Mouse (Mus musculus) cerebral cortex, adult 2 months (tissue): Measurements from ENCODE around the gene Riox2.

Experiments
- WGBS: fragments of 180-500 bp; shearing (Covaris S2); methylation state at CpG from one replicate; pipeline ENCODE4 v1.1.7; 2018; 5-methylcytosine and 5-hydroxymethylcytosine counted together

The Riox2 gene

GRCm38 (mm10) chr16:59471637-59472278 is at the start of gene Riox2:
Riox2 (plus strand) TSS chr16:59471775.
- WGBS, result 1% methylated on average over 56 of the region's 56 CpGs

GRCm38 (mm10) chr16:59427960-59428359 is 43.6 kb upstream of the Riox2 start:
- whole genome bisulfite sequencing, result 56% methylated on average over 7 of the region's 7 CpGs

- 70% methylated on average over 11 of the region's 11 CpGs for WGBS
Observed at GRCm38 (mm10) chr16:59433181-59433580, 38.4 kb upstream of the Riox2 start.

- WGBS, result 89% methylated on average over 7 of the region's 7 CpGs
Observed at GRCm38 (mm10) chr16:59444880-59445559, 26.6 kb upstream of the Riox2 start.

GRCm38 (mm10) chr16:59448181-59448580 is 23.4 kb upstream of the Riox2 start:
- 58% methylated on average over 1 of the region's 1 CpGs for WGBS

- WGBS, result 88% methylated on average over 5 of the region's 5 CpGs
Observed at GRCm38 (mm10) chr16:59451813-59452212, 19.8 kb upstream of the Riox2 start.

GRCm38 (mm10) chr16:59459259-59459861 is 12.2 kb upstream of the Riox2 start:
- 79% methylated on average over 5 of the region's 5 CpGs for WGBS

GRCm38 (mm10) chr16:59463567-59463966 is 8.0 kb upstream of the Riox2 start:
- 85% methylated on average over 4 of the region's 4 CpGs for WGBS

GRCm38 (mm10) chr16:59463973-59464372 is 7.6 kb upstream of the Riox2 start:
- WGBS, result 75% methylated on average over 6 of the region's 6 CpGs

GRCm38 (mm10) chr16:59469846-59470245 is 1.7 kb upstream of the Riox2 start:
- WGBS, result 98% methylated on average over 1 of the region's 1 CpGs

GRCm38 (mm10) chr16:59472546-59472945 is 971 bp downstream of the Riox2 start:
- WGBS, result 47% methylated on average over 6 of the region's 6 CpGs

- 11% methylated on average over 1 of the region's 1 CpGs for WGBS
Observed at GRCm38 (mm10) chr16:59474788-59475187, 3.2 kb downstream of the Riox2 start.

- 81% methylated on average over 3 of the region's 3 CpGs for WGBS
Observed at GRCm38 (mm10) chr16:59477955-59478354, 6.4 kb downstream of the Riox2 start.

GRCm38 (mm10) chr16:59487239-59487638 is 15.7 kb downstream of the Riox2 start:
- WGBS, result 90% methylated on average over 7 of the region's 7 CpGs

GRCm38 (mm10) chr16:59487975-59488548 is 16.5 kb downstream of the Riox2 start:
- WGBS, result 94% methylated on average over 9 of the region's 9 CpGs

GRCm38 (mm10) chr16:59493199-59493598 is 21.6 kb downstream of the Riox2 start:
- 72% methylated on average over 14 of the region's 14 CpGs for WGBS

- WGBS, result 100% methylated on average over 1 of the region's 1 CpGs
Observed at GRCm38 (mm10) chr16:59497947-59498346, 26.4 kb downstream of the Riox2 start.

GRCm38 (mm10) chr16:59499180-59499579 is 27.6 kb downstream of the Riox2 start:
- WGBS, result 88% methylated on average over 3 of the region's 3 CpGs

GRCm38 (mm10) chr16:59509830-59510229 is 38.3 kb downstream of the Riox2 start:
- 84% methylated on average over 5 of the region's 5 CpGs for WGBS

- WGBS, result 62% methylated on average over 5 of the region's 5 CpGs
Observed at GRCm38 (mm10) chr16:59515169-59515568, 43.6 kb downstream of the Riox2 start.

- WGBS, result 95% methylated on average over 10 of the region's 10 CpGs
Observed at GRCm38 (mm10) chr16:59516965-59517364, 45.4 kb downstream of the Riox2 start.

GRCm38 (mm10) chr16:59517447-59518219 is 46.1 kb downstream of the Riox2 start:
- WGBS, result 67% methylated on average over 15 of the region's 15 CpGs
